Comparison of ENCODE assay signal across 8 mouse cellular contexts in the genomic region with DNA sequence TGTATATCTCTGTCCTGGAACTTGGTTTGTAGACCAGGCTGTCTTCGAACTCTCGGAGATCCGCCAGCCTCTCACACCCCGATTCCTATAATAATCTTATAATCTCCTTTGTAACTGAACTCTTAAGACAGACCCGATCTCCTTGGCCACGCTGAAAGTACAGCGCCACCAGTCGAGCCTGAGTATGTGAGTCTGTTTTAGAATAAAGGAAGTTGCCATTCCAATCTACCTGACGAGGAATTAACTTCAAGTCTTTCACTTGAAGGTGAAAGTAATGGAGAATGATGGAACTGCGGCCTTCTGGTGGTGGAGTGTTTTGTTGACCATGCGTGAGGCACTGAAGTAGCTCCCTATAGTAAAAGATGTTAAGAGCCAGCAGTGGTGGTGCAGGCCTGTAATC. TPM values are rescaled to one million over a fixed set of nuclear protein-coding genes. Genes with fewer than 3 reads are reported as not detected.
DNase-seq lines count a peak whose midpoint lies in the region; ATAC-seq and TF ChIP-seq lines count a peak whose summit lies in the region.

No protein-coding gene starts in this region.

- dilution Hi-C loops in CH12.LX (cut with MboI; ENCODE audit: extremely low pct_ligation_motif_present, extremely low pct_unique_long_range_greater_than_20kb, low sequenced_read_pairs), result no loop called here

- WGBS in midbrain, embryonic 14.5 days, result 23% methylated on average over 11 of the region's 11 CpGs

- TF ChIP-seq POLR2A in CH12.LX (IDR thresholded peaks at IDR 0.05; ENCODE audit: low read depth, low read length), result no peak
- no peak for TF ChIP-seq POLR2A in embryonic fibroblast, embryonic 13.5 days (IDR thresholded peaks at IDR 0.05; ENCODE audit: low read depth, low read length)

- H3K36me3 ChIP-seq in CH12.LX (replicated peaks in 1 of 2; ENCODE audit: control insufficient read depth in 1 of 2, insufficient read depth in 1 of 2, low read length in 1 of 2), result peaks cover 15 to 26% of the 10 kb centered on the region in 2 experiments
- H3K36me3 ChIP-seq in midbrain, embryonic 14.5 days (ENCODE audit: control insufficient read depth, insufficient read depth, low read length), result peaks cover 25% of the 10 kb centered on the region

- H3K9ac ChIP-seq in CH12.LX (ENCODE audit: insufficient read depth, low read depth), result no peak overlapping the region
- H3K9ac ChIP-seq in midbrain, embryonic 14.5 days (replicated peaks; ENCODE audit: low read length), result peak overlapping the region; percentile 59; the same call in 1 of the 2 replicates

- H3K27me3 ChIP-seq in CH12.LX (replicated peaks), result no peaks in the 10 kb centered on the region
- H3K27me3 ChIP-seq in midbrain, embryonic 14.5 days (ENCODE audit: control insufficient read depth, insufficient read depth, low read length), result no peaks in the 10 kb centered on the region

- H3K79me2 ChIP-seq in CH12.LX (replicated peaks; ENCODE audit: control insufficient read depth, extremely low read depth, insufficient read depth, poor library complexity, severe bottlenecking), result peaks cover 14% of the 10 kb centered on the region

- H3K9me3 ChIP-seq in CH12.LX (replicated peaks; ENCODE audit: low read length), result no peaks in the 10 kb centered on the region
- no peaks in the 10 kb centered on the region for H3K9me3 ChIP-seq in midbrain, embryonic 14.5 days (ENCODE audit: control insufficient read depth, low read length)

- in situ Hi-C loops in CH12.LX (cut with MboI; ENCODE audit: low pct_ligation_motif_present, low pct_unique_long_range_greater_than_20kb, low sequenced_read_pairs), result loop anchor here (5.0 kb wide), 1 partner anchor 48 kb away; a partner anchor contains a TSS

- ATAC-seq in midbrain, embryonic 14.5 days (ENCODE audit: low FRiP score, low TSS enrichment), result no peak

- no peak for TF ChIP-seq EP300 in CH12.LX (IDR thresholded peaks at IDR 0.05; ENCODE audit: low read length)

- peak overlapping the region; percentile 18; the same call in 1 of the 2 replicates for H3K4me2 ChIP-seq in CH12.LX (ENCODE audit: insufficient read depth, low read depth, poor library complexity, severe bottlenecking)
- peak overlapping the region; percentile 76 for H3K4me2 ChIP-seq in midbrain, embryonic 14.5 days (ENCODE audit: low read length)

- peaks cover 8 to 29% of the 10 kb centered on the region in 2 experiments for H3K4me1 ChIP-seq in CH12.LX (ENCODE audit: control insufficient read depth in 1 of 2, insufficient read depth in 2 of 2)
- H3K4me1 ChIP-seq in embryonic fibroblast, embryonic 13.5 days (ENCODE audit: control insufficient read depth, insufficient read depth, low read length), result no peaks in the 10 kb centered on the region
- peaks cover 4% of the 10 kb centered on the region for H3K4me1 ChIP-seq in midbrain, embryonic 14.5 days (ENCODE audit: control insufficient read depth, insufficient read depth, low read length)

- H3K4me3 ChIP-seq in CH12.LX (replicated peaks in 1 of 3; ENCODE audit: low read depth in 2 of 3, low read length in 2 of 3, poor library complexity in 1 of 3), result peak overlapping the region in 1 of 3 experiments; percentile 17
- H3K4me3 ChIP-seq in embryonic fibroblast, embryonic 13.5 days (ENCODE audit: insufficient read depth, low read length), result peak overlapping the region; percentile 90
- H3K4me3 ChIP-seq in midbrain, embryonic 14.5 days (replicated peaks; ENCODE audit: low read depth, low read length), result peak overlapping the region; percentile 58

- no peak for TF ChIP-seq RAD21 in CH12.LX (IDR thresholded peaks at IDR 0.05; ENCODE audit: low read depth, low read length)

- TF ChIP-seq CTCF in CH12.LX (conservative IDR thresholded peaks at IDR 0.05 in 1 of 2, IDR thresholded peaks at IDR 0.05 in 1 of 2; ENCODE audit: low read depth in 2 of 2, low read length in 2 of 2), result peak in 1 of 2 experiments; percentile 38; a peak in 2 of 4 replicates
- no peak for TF ChIP-seq CTCF in embryonic fibroblast, embryonic 13.5 days (IDR thresholded peaks at IDR 0.05; ENCODE audit: borderline replicate concordance, insufficient read depth, low read length)

- DNase-seq in 416B (ENCODE audit: low read depth) (peak; percentile 53), CH12.LX (ENCODE audit: extremely low read depth) (peak; percentile 39)
- peak; percentile 40 for DNase-seq in kidney, adult 18-20 months
- peak; percentile 32 for DNase-seq in midbrain, embryonic 14.5 days
- no peak for DNase-seq in right cerebral cortex, postnatal 25 days
- no peak for DNase-seq in ovary, postnatal 10 days (ENCODE audit: low spot score)
- DNase-seq in layer of hippocampus, adult 9-10 months (ENCODE audit: low spot score), result no peak

- H3K27ac ChIP-seq in CH12.LX (ENCODE audit: insufficient read depth, low read depth), result peak overlapping the region; percentile 32; the same call in 1 of the 2 replicates
- H3K27ac ChIP-seq in embryonic fibroblast, embryonic 13.5 days (ENCODE audit: insufficient read depth, low read length), result peak overlapping the region; percentile 3; the same call in 1 of the 2 replicates
- no peak overlapping the region for H3K27ac ChIP-seq in midbrain, embryonic 14.5 days (replicated peaks; ENCODE audit: low read depth, low read length)

TF ChIP-seq in CH12.LX, 34 proteins besides CTCF, POLR2A, EP300 and RAD21:
- TF ChIP-seq KAT2A (IDR thresholded peaks at IDR 0.05; ENCODE audit: insufficient replicate concordance, low read length) (no peak), MAFK (IDR thresholded peaks at IDR 0.05; ENCODE audit: insufficient replicate concordance, low read length) (no peak), PAX5 (IDR thresholded peaks at IDR 0.05; ENCODE audit: low read length) (no peak)
TF ChIP-seq in CH12.LX: peak in this region for 0.

RNA-seq across cellular contexts. Expression of a gene that starts 0.8 kb away (rescaled TPM):
- total RNA-seq in CH12.LX (2012; rRNA removed), result 45.5 and 59.1 TPM in 2 replicates
- total RNA-seq in CH12.LX (2014; rRNA removed), result 43.7 and 47.7 TPM in 2 replicates
- 94.8 and 117 TPM in 2 replicates for polyA plus RNA-seq in CH12.LX (2012; ENCODE audit: insufficient read length, low read depth)
- 39.4 TPM in 2 replicates for polyA plus RNA-seq in embryonic fibroblast, embryonic 13.5 days (2011; ENCODE audit: insufficient read length, low read depth, missing spikeins)
- 60.8 and 67.1 TPM in 2 replicates for polyA plus RNA-seq in midbrain, embryonic 14.5 days (2014; fragmentation: Nextera tagmentation; extraction: Ambion mirVana)

RNA-seq across cellular contexts. Expression of a gene that starts 29.0 kb away (rescaled TPM):
- 7.3 and 8.8 TPM in 2 replicates for total RNA-seq in CH12.LX (2012; rRNA removed)
- total RNA-seq in CH12.LX (2014; rRNA removed), result 6.4 and 7.3 TPM in 2 replicates
- 7.4 TPM in 2 replicates for polyA plus RNA-seq in CH12.LX (2012; ENCODE audit: insufficient read length, low read depth)
- 11.3 and 14.6 TPM in 2 replicates for polyA plus RNA-seq in embryonic fibroblast, embryonic 13.5 days (2011; ENCODE audit: insufficient read length, low read depth, missing spikeins)
- 38.2 and 46.8 TPM in 2 replicates for polyA plus RNA-seq in midbrain, embryonic 14.5 days (2014; fragmentation: Nextera tagmentation; extraction: Ambion mirVana)

RNA-seq across cellular contexts. Expression of a gene that starts 46.8 kb away (rescaled TPM):
- 16.2 and 17.9 TPM in 2 replicates for total RNA-seq in CH12.LX (2012; rRNA removed)
- 8.1 and 8.5 TPM in 2 replicates for total RNA-seq in CH12.LX (2014; rRNA removed)
- 26.4 and 27.8 TPM in 2 replicates for polyA plus RNA-seq in CH12.LX (2012; ENCODE audit: insufficient read length, low read depth)
- 1.3 and 2.0 TPM in 2 replicates for polyA plus RNA-seq in embryonic fibroblast, embryonic 13.5 days (2011; ENCODE audit: insufficient read length, low read depth, missing spikeins)
- 23.9 and 30.8 TPM in 2 replicates for polyA plus RNA-seq in midbrain, embryonic 14.5 days (2014; fragmentation: Nextera tagmentation; extraction: Ambion mirVana)

Comparison
In these comparisons a context has a peak if more than half of its experiments do, and no peak if none do; other contexts are left out.
1. DNase-seq: peak in 416B (single experiment), CH12.LX (single experiment), kidney, adult 18-20 months (single experiment) and midbrain, embryonic 14.5 days (single experiment); none in right cerebral cortex, postnatal 25 days (single experiment), ovary, postnatal 10 days (single experiment) and layer of hippocampus, adult 9-10 months (single experiment).